Mouse (Mus musculus) embryonic facial prominence, embryonic 15.5 days (tissue): ENCODE measurements around the gene Samd4b. TPM values are rescaled to one million over a fixed set of nuclear protein-coding genes. Genes with fewer than 3 reads are reported as not detected.

Source experiments
- ATAC-seq: fragments of 200-750 bp; cut with Nextera tagmentation; 2 replicates; pipeline ENCODE4 v1.8.0; 2017; ENCODE audit warnings: low read depth, moderate TSS enrichment; ENCODE audit not compliant: insufficient number of reproducible peaks, low FRiP score, low TSS enrichment
- H3K27ac ChIP-seq: fragments of 300-500 bp; sonication (generic); replicated peaks from 2 replicates; pipeline ENCODE4 v1.5.1; 2015; ENCODE audit warnings: mild to moderate bottlenecking, inconsistent platforms
- H3K27me3 ChIP-seq: fragments of 300-500 bp; sonication (generic); 2 replicates; pipeline ENCODE4 v1.6.1; 2015; ENCODE audit warnings: inconsistent platforms
- H3K36me3 ChIP-seq: fragments of 300-500 bp; sonication (generic); 2 replicates; pipeline ENCODE4 v1.6.1; 2015; ENCODE audit warnings: mild to moderate bottlenecking, inconsistent platforms
- H3K4me1 ChIP-seq: fragments of 300-500 bp; sonication (generic); 2 replicates; pipeline ENCODE4 v1.6.1; 2015; ENCODE audit warnings: inconsistent platforms
- H3K4me2 ChIP-seq: fragments of 300-500 bp; sonication (generic); replicated peaks from 2 replicates; pipeline ENCODE4 v1.6.1; 2015; ENCODE audit warnings: mild to moderate bottlenecking, inconsistent platforms
- H3K4me3 ChIP-seq: fragments of 300-500 bp; sonication (generic); replicated peaks from 2 replicates; pipeline ENCODE4 v1.5.1; 2015; ENCODE audit warnings: mild to moderate bottlenecking, inconsistent platforms
- H3K9ac ChIP-seq: fragments of 300-500 bp; sonication (generic); 2 replicates; pipeline ENCODE4 v1.6.1; 2015; ENCODE audit warnings: inconsistent platforms
- H3K9me3 ChIP-seq: fragments of 300-500 bp; sonication (generic); replicated peaks from 2 replicates; pipeline ENCODE4 v1.6.1; 2016; ENCODE audit warnings: inconsistent platforms
- WGBS: fragments of 180-500 bp; shearing (Covaris S2); methylation state at CpG from one replicate; pipeline ENCODE4 v1.1.7; 2015; 5-methylcytosine and 5-hydroxymethylcytosine counted together
- polyA plus RNA-seq: library from polyadenylated mRNA; unstranded; fragments of >200 nt; fragmentation: Nextera tagmentation; extraction: Ambion mirVana; gene quantifications from 2 replicates; pipeline ENCODE4 v1.2.1, GENCODE M21; 2015

Samd4b gene
- polyA plus RNA-seq, 1 experiment from 2014 or later, result 34.1 TPM

GRCm38 (mm10) chr7:28362441-28363060 lies 235.4 kb downstream of the Samd4b start:
- Histone ChIP-seq H3K9ac (no peak overlapping the region), H3K4me1 (peaks cover 26% of the 10 kb centered on the region), H3K9me3 (no peaks in the 10 kb centered on the region), H3K27me3 (no peaks in the 10 kb centered on the region), H3K4me2 (no peak overlapping the region), H3K4me3 (no peak overlapping the region), H3K27ac (no peak overlapping the region), H3K36me3 (peaks cover 86% of the 10 kb centered on the region)
- WGBS, result 90% methylated on average over 16 of the region's 16 CpGs
- ATAC-seq, result no peak

DNA sequence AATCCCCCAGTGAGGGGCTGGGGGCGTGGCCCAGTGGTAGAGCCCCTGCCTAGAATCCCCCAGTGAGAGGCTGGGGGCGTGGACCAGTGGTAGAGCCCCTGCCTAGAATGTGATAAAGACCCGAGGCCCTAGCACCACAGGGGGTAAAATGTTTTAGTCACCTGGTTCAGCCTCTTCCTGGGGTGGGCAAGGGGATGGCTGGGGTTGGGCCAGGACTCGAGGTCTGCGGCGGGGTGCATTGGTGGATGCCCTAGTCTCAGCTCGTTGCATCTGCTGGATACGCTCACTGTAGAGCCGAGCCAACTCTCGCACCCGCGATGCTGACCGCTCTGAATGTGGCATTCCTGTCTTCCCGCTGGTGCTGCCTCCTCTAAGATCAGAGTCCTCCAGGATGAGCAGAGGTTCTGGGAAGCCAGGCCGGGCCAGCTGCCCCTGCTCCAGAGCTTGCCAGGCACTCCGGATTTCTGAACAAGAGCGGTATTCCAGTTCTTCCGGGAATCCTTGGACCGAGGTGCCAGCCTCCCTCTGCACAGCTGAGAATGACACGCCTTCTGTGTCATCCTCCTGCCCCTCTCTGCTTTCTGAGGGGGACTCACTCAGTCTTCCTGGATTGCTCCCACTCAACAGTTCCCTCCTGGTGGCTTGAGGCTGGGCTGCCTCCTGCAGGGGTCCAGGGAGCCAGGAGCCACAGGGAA lies 236.2 kb downstream of the Samd4b start:
- WGBS, result 93% methylated on average over 20 of the region's 20 CpGs
- H3K9me3 ChIP-seq, result no peaks in the 10 kb centered on the region
- no peak overlapping the region for H3K9ac ChIP-seq
- no peak overlapping the region for H3K4me3 ChIP-seq
- no peak overlapping the region for H3K4me2 ChIP-seq
- peaks cover 34% of the 10 kb centered on the region for H3K4me1 ChIP-seq
- no peak for ATAC-seq
- no peak overlapping the region for H3K27ac ChIP-seq
- H3K27me3 ChIP-seq, result no peaks in the 10 kb centered on the region
- peaks cover 78% of the 10 kb centered on the region for H3K36me3 ChIP-seq

DNA sequence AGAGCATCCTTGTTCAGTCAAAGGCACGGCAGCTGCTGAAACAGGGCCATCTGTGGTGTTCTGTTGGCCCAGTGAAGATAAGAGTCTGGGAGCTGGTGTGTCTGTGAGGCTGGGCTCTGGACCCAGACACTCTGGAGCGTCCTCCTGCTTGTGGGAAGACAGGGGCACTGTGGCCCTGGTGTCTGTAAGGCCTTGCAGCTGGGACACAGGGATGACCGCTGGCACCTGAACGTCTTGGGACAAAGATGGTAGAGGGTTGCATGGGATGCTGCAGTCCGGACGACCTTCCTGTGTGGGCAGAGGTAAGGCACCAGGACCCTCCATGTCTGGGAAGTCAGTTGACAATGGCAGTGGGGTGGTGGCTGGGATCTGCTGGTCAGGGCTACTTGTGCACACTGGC lies 237.7 kb downstream of the Samd4b start:
- 91% methylated on average over 6 of the region's 6 CpGs for WGBS
- H3K4me3 ChIP-seq, result no peak overlapping the region
- no peak overlapping the region for H3K9ac ChIP-seq
- no peak for ATAC-seq
- H3K27me3 ChIP-seq, result no peaks in the 10 kb centered on the region
- H3K4me1 ChIP-seq, result peaks cover 38% of the 10 kb centered on the region
- H3K36me3 ChIP-seq, result peaks cover 64% of the 10 kb centered on the region
- no peaks in the 10 kb centered on the region for H3K9me3 ChIP-seq
- no peak overlapping the region for H3K27ac ChIP-seq
- no peak overlapping the region for H3K4me2 ChIP-seq

- H3K9me3 ChIP-seq, result no peaks in the 10 kb centered on the region
- no peak overlapping the region for H3K4me3 ChIP-seq
- WGBS, result 92% methylated on average over 10 of the region's 10 CpGs
- peaks cover 38% of the 10 kb centered on the region for H3K4me1 ChIP-seq
- no peak overlapping the region for H3K27ac ChIP-seq
- ATAC-seq, result no peak
- no peaks in the 10 kb centered on the region for H3K27me3 ChIP-seq
- no peak overlapping the region for H3K9ac ChIP-seq
- H3K4me2 ChIP-seq, result no peak overlapping the region
- peaks cover 64% of the 10 kb centered on the region for H3K36me3 ChIP-seq
Observed at GRCm38 (mm10) chr7:28359854-28360253, 238.1 kb downstream of the Samd4b start.

GRCm38 (mm10) chr7:28358431-28358830 lies 239.5 kb downstream of the Samd4b start:
- peaks cover 64% of the 10 kb centered on the region for H3K36me3 ChIP-seq
- H3K27me3 ChIP-seq, result no peaks in the 10 kb centered on the region
- WGBS, result 45% methylated on average over 7 of the region's 7 CpGs
- no peak overlapping the region for H3K4me3 ChIP-seq
- no peaks in the 10 kb centered on the region for H3K9me3 ChIP-seq
- ATAC-seq, result peak; percentile 40; the same call in 1 of the 2 replicates
- no peak overlapping the region for H3K4me2 ChIP-seq
- peak overlapping the region; percentile 85 for H3K27ac ChIP-seq
- H3K9ac ChIP-seq, result no peak overlapping the region
- H3K4me1 ChIP-seq, result peaks cover 38% of the 10 kb centered on the region

GRCm38 (mm10) chr7:28357984-28358383 lies 240.0 kb downstream of the Samd4b start:
- ATAC-seq, result peak; percentile 31
- Histone ChIP-seq H3K9ac (no peak overlapping the region), H3K4me3 (no peak overlapping the region), H3K4me2 (0 out of 2 replicates have a peak overlapping the region, but pooled peaks have one; percentile 17), H3K27me3 (no peaks in the 10 kb centered on the region), H3K4me1 (peaks cover 38% of the 10 kb centered on the region), H3K27ac (peak overlapping the region; percentile 85), H3K36me3 (peaks cover 65% of the 10 kb centered on the region), H3K9me3 (no peaks in the 10 kb centered on the region)
- WGBS, result 3% methylated on average over 5 of the region's 5 CpGs

- no peak overlapping the region for H3K4me2 ChIP-seq
- H3K4me1 ChIP-seq, result peaks cover 40% of the 10 kb centered on the region
- H3K4me3 ChIP-seq, result 0 out of 2 replicates have a peak overlapping the region, but pooled peaks have one; percentile 6
- H3K9ac ChIP-seq, result no peak overlapping the region
- H3K27ac ChIP-seq, result peak overlapping the region; percentile 85
- ATAC-seq, result 0 out of 2 replicates have a peak, but pooled peaks have one; percentile 32
- no peaks in the 10 kb centered on the region for H3K27me3 ChIP-seq
- H3K36me3 ChIP-seq, result peaks cover 65% of the 10 kb centered on the region
- H3K9me3 ChIP-seq, result no peaks in the 10 kb centered on the region
- 5% methylated on average over 4 of the region's 5 CpGs for WGBS
Observed at GRCm38 (mm10) chr7:28356981-28357380, 241.0 kb downstream of the Samd4b start.

DNA sequence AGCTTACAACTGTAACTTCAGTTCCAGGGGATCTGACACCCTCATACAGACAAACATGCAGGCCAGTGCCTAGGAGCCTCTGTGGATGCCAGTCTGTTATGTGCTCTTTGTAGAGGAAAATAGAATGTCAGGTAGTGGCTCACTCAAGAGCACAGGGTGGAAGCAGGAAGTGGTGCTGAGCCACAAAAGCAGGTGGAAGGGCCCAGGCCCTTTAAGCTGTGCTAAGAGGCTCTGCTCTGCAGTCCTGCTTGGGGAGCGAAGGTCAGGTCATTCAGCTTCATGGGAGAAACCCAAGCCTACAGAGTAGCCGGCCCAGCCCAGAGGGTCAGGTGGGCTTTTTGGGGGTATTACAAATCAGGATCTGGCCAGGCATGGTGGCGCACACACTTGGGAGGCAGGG lies 242.7 kb downstream of the Samd4b start:
- H3K27ac ChIP-seq, result no peak overlapping the region
- peaks cover 46% of the 10 kb centered on the region for H3K4me1 ChIP-seq
- H3K9ac ChIP-seq, result no peak overlapping the region
- no peak for ATAC-seq
- H3K9me3 ChIP-seq, result no peaks in the 10 kb centered on the region
- H3K4me2 ChIP-seq, result no peak overlapping the region
- H3K27me3 ChIP-seq, result no peaks in the 10 kb centered on the region
- no peak overlapping the region for H3K4me3 ChIP-seq
- peaks cover 51% of the 10 kb centered on the region for H3K36me3 ChIP-seq
- 87% methylated on average over 3 of the region's 3 CpGs for WGBS

DNA sequence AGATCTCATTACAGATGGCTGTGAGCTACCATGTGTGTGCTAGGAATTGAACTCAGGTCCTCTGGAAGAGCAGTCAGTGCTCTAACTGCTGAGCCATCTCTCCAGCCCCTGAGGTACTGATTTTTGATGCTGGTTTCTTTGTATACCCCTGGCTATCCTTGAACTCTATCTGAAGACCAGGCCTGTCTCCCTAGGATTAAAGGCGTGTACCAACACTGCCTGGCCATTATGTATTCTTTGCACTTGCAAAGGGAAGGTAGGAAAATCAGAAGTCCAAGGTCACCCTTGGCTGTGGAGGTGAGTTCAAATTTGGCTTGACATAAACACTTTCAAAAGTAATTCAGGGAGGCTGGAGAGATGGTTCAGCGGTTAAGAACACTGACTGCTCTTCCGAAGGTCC lies 243.3 kb downstream of the Samd4b start:
- WGBS, result 94% methylated on average over 3 of the region's 3 CpGs
- no peak for ATAC-seq

GRCm38 (mm10) chr7:28354113-28354581 lies 243.8 kb downstream of the Samd4b start:
- Histone ChIP-seq H3K4me2 (no peak overlapping the region), H3K9ac (no peak overlapping the region), H3K36me3 (peaks cover 41% of the 10 kb centered on the region), H3K27me3 (no peaks in the 10 kb centered on the region), H3K4me3 (no peak overlapping the region), H3K27ac (no peak overlapping the region), H3K9me3 (no peaks in the 10 kb centered on the region), H3K4me1 (peaks cover 49% of the 10 kb centered on the region)
- no peak for ATAC-seq
- WGBS, result 87% methylated on average over 3 of the region's 3 CpGs

More for the DNA sequence above, 243.3 kb downstream of the Samd4b start:
- Histone ChIP-seq H3K4me3 (no peak overlapping the region), H3K27ac (no peak overlapping the region), H3K9ac (no peak overlapping the region), H3K9me3 (no peaks in the 10 kb centered on the region), H3K36me3 (peaks cover 45% of the 10 kb centered on the region), H3K4me1 (peaks cover 47% of the 10 kb centered on the region), H3K27me3 (no peaks in the 10 kb centered on the region), H3K4me2 (no peak overlapping the region)

DNA sequence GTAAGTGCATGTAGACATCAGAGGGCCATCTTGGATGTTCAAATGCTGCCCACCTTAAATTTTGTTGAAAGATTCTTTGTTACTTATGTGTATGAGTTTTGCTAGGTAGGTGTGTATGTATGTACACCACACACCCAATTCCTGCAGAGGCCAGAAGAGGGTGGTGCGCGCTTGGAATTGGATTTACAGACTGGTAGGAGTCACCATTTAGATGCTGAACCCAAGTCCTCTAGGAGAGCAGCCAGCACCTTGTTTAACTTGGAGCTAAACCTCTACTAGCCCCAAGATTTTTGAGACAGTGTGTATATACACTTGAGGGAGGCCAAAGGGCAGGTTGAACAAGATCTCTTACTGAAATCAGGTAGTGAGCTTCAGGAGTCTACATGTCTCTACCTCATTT lies 244.7 kb downstream of the Samd4b start:
- Histone ChIP-seq H3K4me1 (peaks cover 45% of the 10 kb centered on the region), H3K36me3 (peaks cover 35% of the 10 kb centered on the region), H3K4me2 (no peak overlapping the region), H3K9me3 (no peaks in the 10 kb centered on the region), H3K9ac (no peak overlapping the region), H3K4me3 (no peak overlapping the region), H3K27ac (no peak overlapping the region), H3K27me3 (no peaks in the 10 kb centered on the region)
- 96% methylated on average over 2 of the region's 2 CpGs for WGBS
- no peak for ATAC-seq
